Mouse (Mus musculus) cerebellum, adult 11-12 months (tissue): ENCODE measurements at regions not wholly inside any gene's neighbourhood (a gene's known extent, or its start where the extent isn't known, plus 50 kb on each side); places are given as distances from the start of the nearest gene placed in this dataset.

Source experiments
- DNase-seq: peaks from one replicate; pipeline ENCODE4 v3.0.0; 2022

- DNase-seq, result no peak
Measured at GRCm38 (mm10) chr15:61481861-61482260, 559.0 kb upstream of the A1bg start.

- DNase-seq, result no peak
Measured at GRCm38 (mm10) chr15:61473900-61474299, 551.1 kb upstream of the A1bg start.

GRCm38 (mm10) chr15:61455042-61455441, 532.2 kb upstream of the A1bg start:
- no peak for DNase-seq

DNA sequence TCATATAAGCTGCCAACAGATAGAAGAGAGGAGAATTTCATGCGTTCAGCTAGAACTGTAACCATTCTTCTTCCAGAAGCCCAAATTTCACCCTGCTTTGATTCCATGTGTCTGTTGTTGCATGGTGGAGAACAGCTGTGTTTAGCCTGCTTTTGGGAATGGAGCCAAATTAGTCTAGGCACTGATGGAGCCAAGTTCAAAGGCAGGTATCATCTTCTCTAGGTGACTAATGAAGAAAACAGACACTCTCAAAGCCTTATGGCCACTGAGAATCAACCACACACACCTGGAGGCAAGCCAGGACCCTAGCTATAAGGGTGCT, 531.5 kb upstream of the A1bg start:
- DNase-seq, result no peak

DNA sequence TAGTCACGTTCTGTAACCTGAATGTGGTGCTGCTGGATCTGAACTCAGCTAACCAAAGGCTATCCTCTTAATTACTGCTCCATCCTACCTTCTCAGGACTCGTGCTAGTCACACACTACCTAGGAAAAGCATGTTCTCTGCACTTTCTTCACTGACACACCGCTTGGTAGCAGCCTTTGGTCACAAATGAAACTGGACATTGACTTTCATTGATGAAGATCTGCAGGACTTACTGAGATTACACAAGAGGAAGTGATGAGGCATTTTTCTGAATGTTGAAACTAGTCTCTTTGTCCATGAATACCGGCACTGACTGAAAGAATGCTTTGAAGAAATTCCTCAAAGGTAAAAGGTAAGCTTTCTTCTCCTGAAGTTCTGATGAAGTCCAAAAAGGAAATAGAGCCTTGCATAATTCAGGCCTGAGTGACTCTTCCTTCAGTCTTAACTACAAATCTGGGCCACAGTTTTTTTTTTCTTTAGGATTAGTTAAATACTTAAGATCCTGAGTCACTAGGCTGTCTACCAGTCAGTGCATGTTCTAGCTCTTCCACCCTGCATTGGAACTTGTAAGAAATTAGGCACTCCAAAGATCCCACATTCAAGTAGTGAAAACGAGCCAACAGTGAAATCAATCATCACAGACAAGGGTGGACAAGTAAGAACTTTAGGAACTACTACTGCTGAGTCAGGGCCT, 531.0 kb upstream of the A1bg start:
- DNase-seq, result no peak

GRCm38 (mm10) chr15:61450217-61450616, 527.4 kb upstream of the A1bg start:
- DNase-seq, result no peak

- no peak for DNase-seq
Measured at GRCm38 (mm10) chr15:61448482-61448881, 525.7 kb upstream of the A1bg start.

DNA sequence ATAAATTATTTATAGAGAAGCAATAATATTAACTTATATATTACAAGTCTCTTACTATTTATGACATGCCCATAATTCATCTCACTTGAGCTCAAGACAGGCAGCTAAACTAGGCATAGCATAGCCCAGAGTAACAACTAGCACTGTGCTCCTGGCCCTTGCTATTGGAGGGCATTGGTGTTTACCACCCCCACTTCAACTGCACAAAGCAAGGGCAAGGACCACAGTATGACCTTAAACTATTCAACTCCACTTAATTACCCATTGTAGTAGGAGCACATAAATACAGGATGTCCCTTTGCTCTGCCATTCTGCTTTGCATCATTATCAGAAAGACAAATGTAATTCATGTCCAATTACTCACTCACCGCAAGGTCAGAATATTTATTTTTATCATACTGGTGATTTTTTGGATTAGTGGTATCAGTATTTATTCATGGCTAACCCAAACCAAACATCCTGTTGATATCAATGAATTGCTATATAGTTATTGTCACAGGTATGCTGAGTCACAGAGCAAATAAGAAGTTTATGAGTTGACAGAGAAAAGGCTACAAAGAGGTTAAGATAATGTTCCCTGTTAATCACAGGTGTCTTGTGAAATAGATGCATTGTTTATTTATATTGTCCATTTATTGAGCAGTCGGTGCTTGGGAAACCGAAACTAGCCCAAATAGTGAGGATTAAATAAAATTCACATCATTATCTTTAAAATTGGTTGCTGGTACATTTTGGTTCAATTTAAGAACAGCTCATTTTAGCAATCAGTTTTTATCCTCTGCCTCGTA, 523.4 kb upstream of the A1bg start:
- DNase-seq, result no peak

DNA sequence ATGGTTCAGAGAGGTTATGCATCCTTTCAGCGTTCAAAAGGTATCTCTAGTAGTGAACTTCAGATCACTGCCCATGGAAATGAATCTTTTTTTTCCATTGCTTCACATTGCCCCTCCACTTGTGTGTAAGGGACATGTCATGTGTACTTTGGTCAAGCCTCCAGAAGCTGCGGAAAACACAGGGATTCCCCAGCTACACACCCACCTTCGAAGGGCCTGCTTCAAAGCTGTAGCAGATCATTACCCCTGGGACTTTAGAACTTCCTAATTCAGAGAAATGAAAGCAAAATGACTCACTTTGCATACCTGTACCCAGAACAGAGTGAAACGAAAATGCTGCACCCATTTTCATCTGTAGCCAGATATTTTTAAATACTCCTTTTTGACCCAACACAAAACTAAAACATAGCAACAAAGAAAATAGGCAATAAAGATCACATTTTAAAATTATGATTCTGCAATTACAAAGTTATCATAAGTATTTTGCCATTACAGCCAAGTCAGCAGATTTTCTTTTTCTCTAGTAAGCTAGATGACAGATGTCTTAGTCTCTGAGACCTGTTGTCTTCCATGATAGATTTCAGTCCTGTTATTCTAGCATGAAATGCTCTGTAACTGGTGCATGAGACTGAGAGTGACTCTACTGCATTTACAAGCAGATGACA, 519.1 kb upstream of the A1bg start:
- DNase-seq, result no peak

DNA sequence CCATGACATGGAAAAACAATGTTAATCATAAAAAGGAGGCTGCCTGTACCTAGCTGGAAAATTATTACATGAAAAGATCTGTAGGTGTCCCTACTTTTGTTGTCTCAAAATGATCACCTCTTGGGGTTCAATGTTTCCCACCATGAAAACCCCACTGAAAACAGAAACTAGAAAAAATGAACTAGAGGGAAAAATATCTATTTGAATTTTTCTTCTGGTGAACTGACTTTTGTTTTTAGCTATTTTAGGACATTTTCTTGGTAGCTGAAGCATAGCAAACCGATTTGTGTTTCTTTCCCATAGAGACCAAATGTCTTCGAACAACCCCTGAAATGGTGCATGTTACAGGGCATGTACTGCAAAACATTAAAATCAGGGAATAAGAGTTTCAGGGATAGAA, 518.2 kb upstream of the A1bg start:
- DNase-seq, result no peak

DNA sequence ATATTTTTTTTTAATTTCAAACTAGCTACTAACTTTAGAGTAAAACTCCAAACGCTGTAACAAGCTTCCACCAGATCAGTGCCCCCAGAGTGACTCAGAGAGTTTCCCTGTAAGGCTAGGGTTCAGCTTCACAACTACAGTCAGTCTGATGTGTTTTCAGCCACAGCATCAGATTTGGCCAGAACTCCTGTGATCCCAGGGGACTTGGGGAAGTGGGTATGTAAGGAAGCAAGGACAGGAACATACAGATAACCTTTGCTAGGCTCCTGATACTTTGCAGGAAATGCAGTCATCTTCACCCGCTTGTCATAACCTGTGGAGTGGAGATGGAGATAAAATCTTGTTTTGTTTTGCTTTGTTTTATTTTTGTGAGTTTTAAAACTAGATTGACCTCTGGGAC, 517.5 kb upstream of the A1bg start:
- no peak for DNase-seq

GRCm38 (mm10) chr15:61439623-61440170, 516.9 kb upstream of the A1bg start:
- DNase-seq, result no peak

DNA sequence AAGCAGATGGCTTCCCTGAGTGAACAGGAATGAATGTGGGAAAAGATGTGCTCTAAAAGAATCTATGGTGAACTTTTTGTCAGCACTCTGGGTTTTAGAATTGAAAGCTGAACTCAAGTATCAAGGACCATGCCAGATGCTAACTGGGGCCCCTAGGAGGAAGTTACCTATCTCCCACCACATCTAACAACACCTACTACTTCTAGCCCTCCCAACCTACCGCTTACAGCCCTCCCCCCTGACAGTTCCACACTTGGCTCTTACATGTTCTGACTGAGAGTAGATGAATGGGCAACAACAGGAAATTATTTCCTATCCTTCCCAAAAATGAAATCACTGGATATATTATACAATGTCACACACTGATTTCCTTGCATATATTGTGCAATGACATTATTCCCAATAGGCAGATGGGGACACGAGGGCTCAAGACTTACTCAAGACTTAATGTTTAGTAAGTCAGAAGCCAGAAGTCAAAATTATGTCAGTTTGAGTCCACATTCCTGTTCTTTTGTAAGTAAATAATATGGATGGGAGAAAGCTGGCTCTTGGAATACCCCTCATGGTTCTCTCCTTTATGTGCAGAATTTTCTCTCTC, 506.1 kb upstream of the A1bg start:
- DNase-seq, result no peak

DNA sequence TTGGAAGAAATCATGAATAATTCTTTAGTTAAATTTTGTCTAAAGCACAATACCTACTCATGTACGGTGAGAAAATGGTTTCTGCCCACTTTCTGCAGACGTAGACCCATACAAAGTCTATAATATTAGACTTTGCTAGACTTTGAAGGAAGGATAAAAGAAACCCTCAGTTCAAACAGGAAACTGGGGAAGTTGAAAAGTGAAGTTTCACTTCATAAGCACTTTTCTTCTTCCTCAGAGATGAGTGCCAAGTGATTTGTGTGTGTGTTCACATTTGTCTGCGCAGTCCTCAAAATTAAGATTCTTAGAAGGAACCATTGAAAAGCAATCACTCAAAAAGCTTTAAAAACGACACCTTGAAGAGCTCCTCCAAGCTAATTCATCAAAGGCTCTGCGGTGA, 500.2 kb upstream of the A1bg start:
- no peak for DNase-seq

DNA sequence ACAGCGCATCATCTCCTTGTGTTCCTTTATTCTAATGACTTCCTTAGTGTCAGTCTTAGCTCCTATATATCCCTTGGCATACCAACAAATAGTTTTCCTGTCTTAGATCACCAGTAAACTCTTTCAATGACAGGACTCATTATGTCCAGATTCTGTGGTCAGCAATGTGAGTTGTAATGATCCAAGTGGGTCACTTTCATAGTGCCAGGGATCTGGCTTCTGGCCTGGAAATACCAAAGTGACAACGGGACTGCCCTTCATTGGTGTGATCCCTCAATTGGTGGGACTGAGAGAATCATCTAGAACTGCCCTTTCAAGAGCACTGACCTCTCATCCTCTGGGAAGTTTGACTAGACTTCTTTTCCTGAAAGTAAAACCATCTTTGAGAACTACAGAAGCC, 494.7 kb upstream of the A1bg start:
- no peak for DNase-seq

DNA sequence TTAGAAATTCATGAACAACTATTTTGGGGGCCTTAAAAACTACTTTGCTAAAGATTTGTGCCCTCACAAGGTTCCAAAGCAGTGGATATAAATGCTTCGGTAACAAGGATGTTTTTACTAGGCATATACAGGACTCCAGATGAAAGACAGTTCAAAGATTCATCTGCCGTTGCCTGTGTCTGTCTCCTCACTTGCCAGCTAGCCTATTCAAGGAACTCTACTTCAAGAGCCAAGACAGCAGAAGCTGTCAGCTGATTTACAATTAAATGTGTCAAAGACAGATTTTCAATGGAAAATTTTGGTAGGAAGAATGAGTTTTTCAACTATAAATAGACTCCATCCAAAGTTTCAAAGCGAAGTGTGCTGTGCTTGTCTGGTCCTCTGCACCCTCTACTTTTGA, 494.0 kb upstream of the A1bg start:
- no peak for DNase-seq

GRCm38 (mm10) chr15:61415626-61416025, 492.8 kb upstream of the A1bg start:
- DNase-seq, result no peak

GRCm38 (mm10) chr15:61411821-61412220, 489.0 kb upstream of the A1bg start:
- no peak for DNase-seq

DNA sequence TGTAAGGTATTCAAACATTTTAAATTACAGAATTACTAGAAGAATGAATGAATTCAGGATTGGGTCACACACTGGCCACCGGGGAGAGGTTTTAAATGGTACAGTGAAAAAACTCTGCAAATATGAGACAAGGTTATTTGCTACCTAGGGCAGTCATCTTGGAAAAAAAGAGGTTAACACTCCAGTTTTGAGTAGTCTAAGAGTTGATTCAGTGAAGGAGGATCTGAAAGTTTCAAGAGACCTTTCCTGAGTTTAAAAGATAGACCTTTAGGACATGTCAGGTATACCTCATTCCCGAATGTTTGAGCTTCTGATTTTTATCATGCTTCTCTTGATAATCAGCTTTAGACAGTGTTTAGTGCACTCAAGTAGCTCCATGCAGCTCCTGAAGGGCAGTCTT, 488.0 kb upstream of the A1bg start:
- no peak for DNase-seq

- DNase-seq, result no peak
Measured at GRCm38 (mm10) chr15:61408621-61409020, 485.8 kb upstream of the A1bg start.

DNA sequence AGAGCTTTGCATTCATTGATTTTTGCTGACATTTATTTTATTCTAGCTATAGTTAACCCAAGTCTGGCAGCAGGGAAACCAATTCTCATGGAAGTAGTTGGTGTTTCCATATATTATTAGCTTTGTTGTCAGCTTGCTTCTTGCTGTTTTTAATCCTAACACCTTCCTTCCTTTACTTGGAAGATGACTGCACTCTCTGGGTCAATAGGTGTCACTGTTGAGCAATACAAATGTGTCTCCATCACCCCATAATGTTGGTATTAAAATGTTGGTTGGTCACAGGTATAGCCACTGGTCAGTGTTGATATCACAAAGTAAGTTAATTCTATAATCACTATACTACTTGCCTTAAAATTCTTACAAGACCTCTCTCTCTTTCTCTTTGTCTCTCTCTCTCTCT, 477.9 kb upstream of the A1bg start:
- DNase-seq, result no peak

- DNase-seq, result no peak
Measured at GRCm38 (mm10) chr15:61399971-61400370, 477.2 kb upstream of the A1bg start.

DNA sequence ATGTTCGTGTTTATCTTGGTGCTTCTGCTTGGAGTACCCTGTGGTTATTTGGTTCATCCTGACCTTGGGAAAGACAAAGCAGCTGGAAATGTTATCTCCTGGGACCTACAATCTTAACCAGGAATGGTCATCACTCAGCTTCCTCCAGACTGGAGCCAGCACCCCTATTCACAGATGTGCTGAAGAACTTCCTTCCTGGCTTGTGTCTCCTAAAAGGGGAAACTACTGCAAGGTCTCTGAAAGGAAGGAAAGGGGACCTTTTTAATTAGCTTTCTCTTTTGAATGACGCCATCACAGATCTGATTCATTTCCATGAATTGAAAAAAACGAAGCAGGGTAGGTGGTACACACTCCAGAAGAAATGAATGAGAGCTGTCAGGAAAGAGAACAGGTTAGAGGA, 476.0 kb upstream of the A1bg start:
- no peak for DNase-seq

DNA sequence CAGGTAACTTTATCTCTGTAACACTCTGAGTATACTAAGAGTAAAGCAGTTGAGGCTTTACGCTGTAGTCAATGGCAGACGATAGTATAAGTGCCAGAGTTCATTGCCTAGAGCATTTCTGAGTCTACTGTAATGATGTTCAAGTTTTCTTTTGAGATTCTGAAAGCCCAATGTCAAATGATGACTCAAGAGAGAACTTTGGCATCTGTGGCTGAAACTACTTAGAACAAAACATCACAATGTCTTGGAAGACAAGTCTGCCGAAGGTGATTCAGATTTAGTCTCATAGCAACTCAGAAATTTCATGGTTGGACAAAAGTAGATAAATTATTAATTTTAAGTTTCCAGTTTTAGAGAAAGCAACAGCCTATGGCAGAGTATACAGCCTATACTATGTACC, 474.2 kb upstream of the A1bg start:
- no peak for DNase-seq
